Mouse (Mus musculus) kidney, adult 2 months (tissue): ENCODE results near the gene Fars2.

Experiments
- CTCF ChIP-seq: fragments of 200-500 bp; conservative IDR thresholded peaks from 2 replicates; pipeline ENCODE4 v1.5.1; 2011; ENCODE audit warnings: low read depth, mild to moderate bottlenecking, control low read depth, low read length, moderate library complexity, mixed read lengths; ENCODE audit not compliant: insufficient read depth, insufficient read length
- POLR2A ChIP-seq: fragments of 200-500 bp; IDR thresholded peaks from one replicate; pipeline ENCODE4 v1.6.1; 2011; ENCODE audit warnings: low read depth, low read length, control low read depth

DNA sequence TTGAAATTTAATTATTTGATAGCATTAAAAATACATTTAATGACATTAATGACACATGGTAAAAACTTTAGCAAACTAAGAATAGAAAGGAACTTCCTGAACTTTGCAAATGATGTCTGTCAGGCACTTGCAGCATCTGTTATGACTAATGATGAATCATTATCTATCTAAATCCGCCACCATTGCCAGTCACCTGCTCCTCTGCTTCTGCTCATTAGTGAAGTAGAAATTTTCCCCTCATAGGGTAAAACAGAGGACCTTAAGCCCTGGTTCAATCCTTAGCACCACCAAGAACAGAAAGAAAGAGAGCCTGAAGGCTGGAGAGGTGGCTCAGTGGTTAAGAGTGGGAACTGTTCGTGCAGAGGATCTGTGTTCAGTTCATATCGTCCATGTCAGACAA lies 93.8 kb downstream of the Fars2 start:
- no peak for TF ChIP-seq CTCF
- no peak for TF ChIP-seq POLR2A
